Mouse (Mus musculus) cerebellum, adult 11 months (tissue): ENCODE data around the gene Olfr1410.

ENCODE experiments used
- DNase-seq: peaks from one replicate; pipeline ENCODE4 v3.0.0; 2022

Gene Olfr1410

DNA sequence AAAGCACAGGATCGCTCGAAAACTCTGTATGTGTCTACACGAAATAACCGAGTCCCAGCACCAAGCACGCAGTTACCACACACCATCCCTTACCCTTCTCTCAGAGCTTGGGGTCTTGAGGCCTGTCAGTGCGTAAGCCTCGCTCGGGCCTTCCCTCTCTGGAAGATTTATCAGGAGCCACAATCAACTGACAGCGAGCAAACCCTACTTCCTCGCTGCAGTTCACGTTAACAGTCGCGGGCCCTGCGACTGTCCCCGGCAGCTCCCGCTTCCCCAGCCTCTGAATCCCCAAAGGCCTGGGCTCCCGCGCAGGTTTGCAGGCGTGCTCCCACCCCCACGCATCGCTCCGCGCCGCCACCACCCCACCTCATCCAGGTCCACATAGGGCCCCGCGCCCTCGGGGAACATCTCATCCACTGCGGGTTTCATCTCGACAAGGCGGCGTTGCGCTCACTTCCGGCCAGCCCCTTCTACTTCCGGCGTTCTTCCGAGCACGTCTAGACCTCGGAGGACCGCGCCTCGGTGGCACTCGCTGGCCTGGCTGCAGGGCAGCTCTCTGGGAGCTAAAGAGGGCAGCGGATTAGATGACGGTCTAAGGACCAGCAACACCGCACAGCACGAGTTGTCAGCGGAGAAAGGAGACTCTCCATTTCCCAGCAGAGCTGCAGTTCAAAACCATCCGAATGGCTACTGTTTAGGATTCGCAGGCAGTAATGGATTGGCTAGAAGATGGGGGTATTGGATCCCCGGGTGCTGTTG is 36.1 kb downstream of the Olfr1410 start, which contains the start of gene Cops9:
Cops9 (minus strand) TSS at position 472 of the 759 bp plus-strand sequence.
- DNase-seq: peak; percentile 90

GRCm38 (mm10) chr1:92643691-92644090 is 38.1 kb downstream of the Olfr1410 start:
- DNase-seq: no peak

- DNase-seq: no peak
Measured at GRCm38 (mm10) chr1:92644916-92645315, 39.3 kb downstream of the Olfr1410 start.

DNA sequence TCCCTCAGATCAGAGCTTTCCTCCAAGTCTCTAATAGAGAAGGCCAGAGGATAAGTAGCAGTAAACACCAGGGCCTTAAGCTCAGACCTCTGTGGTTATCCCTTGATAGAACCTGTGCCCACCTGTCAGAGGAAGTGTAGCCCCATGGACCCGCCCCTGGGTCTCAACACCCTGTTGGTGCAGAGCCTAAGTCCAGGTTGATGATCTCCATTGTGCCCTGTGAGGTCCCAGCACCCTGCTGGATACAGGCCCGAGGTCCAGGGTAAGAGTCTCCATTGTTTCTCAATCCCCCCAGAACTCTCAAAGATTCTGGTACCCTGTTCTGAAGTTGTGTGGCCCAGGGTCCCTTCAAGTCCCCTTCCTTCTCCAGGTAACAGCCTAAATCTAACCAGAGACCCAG is 40.5 kb downstream of the Olfr1410 start:
- DNase-seq: no peak

GRCm38 (mm10) chr1:92646601-92647000 is 41.0 kb downstream of the Olfr1410 start:
- no peak for DNase-seq

DNA sequence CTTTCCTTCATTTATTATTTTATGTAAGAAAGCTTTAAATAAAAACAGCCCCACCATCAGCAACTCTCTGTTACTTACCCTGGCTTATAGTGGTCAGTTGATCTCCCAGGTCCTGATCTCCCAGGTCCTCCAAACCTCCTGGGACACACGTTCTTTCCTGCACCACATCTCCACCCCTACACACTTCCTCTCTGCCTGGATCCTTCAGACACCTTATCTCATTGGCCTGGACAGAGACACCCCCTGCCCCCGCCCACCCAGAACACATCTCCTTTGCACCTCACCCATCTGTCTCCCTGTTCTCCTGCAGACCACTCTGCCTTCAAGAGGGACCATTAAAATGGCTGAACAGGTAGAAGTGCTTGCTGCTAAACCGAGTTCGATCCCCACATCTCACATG is 41.4 kb downstream of the Olfr1410 start:
- no peak for DNase-seq

- DNase-seq: peak; percentile 66
Measured at GRCm38 (mm10) chr1:92647752-92648151, 42.2 kb downstream of the Olfr1410 start.

DNA sequence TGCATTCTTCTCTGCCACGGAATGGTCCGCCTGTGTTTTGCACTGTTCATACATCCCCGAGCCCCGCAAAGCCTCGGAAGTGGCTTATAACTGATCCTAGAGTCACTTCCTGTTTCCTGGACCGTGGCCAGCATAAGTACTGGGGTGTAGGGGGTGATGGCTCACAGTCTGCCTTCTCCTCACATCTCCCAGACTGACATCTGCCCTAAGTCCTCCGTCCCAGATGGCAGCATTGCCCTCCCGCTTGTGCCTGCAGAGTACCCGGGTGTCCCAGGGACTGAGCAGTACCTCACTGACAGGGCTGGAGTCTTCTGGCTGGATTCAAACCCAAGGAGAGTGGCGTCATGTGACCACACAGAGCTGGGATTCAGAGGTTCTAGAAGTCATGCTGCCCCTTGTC is 42.6 kb downstream of the Olfr1410 start:
- DNase-seq: no peak

GRCm38 (mm10) chr1:92648673-92649072 is 43.1 kb downstream of the Olfr1410 start, which contains the start of gene Otos:
TSS of gene Otos (minus strand) at chr1:92648841.
- peak; percentile 64 for DNase-seq

DNA sequence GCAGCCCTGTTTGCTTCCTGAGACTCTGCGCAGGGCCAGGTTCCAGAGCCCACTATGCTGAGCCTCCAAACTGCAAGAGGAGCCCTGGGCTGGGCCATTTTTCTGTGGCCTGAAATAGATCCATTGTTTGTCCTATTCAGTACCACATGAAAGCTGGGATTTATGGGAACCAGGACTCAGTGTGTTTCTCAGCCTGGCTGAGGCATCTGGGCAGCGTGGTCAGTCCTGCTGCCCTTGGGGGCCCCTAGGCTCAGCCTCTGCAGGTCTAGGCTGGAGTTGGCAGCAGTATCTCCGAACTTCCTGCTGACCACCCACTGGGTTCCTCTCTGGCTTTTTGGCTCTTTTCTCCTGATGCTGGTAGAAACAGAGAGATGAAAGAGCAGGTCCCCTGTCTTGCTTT is 45.9 kb downstream of the Olfr1410 start:
- no peak for DNase-seq

DNA sequence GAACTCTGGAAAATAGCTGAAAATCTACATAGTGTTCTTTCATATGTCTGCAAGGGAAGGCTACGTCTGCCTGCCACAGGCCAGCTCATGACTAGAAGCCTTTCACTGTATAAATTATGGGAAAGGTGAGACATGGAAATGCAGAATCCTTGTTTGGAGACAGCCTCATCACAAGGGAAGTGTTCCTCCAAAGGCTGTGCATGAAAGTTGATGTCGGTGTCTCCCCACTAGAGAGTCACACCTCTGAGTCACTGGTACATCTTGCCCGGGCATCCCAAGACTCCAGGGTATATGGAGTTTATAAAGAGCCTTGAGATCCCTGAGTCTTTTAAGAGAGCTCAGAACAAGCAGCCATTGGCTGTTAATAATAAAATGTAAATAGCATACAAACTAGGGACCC is 47.6 kb downstream of the Olfr1410 start:
- DNase-seq: no peak

- no peak for DNase-seq
Measured at GRCm38 (mm10) chr1:92654676-92655075, 49.1 kb downstream of the Olfr1410 start.

DNA sequence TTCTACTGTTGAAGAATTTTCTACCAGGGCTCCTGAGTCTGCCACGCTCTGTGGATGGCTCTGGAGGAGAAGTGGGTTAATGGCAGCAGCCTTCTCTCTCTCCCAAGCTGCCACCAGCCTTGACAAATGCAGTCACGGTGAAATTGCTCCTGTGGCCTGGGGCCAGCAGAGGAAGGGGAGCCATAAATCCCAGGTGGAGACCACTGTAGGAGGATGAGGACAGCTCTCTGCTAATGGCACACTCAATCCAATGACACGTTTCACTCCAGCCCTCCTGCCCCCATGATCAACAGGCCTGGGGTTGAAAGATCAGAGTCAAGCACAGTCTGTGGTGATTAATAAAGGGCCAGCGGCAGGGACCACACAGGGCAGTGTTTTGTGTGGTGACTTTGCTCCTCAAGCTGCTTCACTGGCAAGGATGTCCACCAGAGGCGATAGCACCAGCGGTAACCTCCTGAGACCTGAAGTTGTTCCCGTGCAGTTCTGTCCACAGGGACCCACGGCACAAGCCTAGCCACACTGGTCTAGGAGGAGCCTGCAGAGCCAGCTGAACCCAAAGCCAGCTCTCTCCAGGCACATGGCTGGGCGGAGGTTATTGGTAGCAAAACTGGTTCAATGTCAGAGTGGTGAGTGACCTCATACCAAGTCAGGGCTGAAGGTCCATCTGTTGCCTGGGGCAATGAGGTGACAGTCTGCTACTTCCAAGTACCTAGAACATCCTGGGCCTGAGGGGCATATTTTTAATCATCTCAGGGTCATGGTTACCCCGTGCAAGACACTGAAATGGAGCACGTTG is 51.6 kb downstream of the Olfr1410 start:
- DNase-seq: no peak

DNA sequence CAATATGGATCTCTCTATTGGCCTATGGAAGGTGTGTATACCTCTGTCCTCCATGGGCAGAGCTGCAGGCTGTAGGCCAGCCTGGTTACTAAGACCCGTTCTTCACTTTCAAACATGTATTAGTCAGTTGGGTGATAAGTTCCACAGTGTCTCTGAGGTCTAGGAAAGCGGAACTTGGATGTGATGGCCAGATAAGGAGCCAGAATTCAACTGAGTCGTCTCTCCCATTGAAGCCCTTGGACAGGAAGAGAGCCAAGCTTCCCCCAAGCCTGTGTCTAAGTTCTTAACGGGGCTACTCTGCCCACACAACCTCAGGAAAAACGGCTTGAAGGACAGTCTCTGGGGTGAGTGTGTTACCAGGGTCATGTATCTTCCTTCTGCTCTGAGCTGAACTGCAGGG is 53.8 kb downstream of the Olfr1410 start:
- no peak for DNase-seq
